Mouse (Mus musculus): ENCODE data around the gene Tenm1. TPM values are rescaled to one million over a fixed set of nuclear protein-coding genes. Genes with fewer than 3 reads are reported as not detected.

Gene Tenm1
- polyA plus RNA-seq, 1 experiment from 2014 or later: 32.6 TPM

- Histone ChIP-seq H3K27ac (replicated peaks) (no peak overlapping the region), H3K9me3 (no peaks in the 10 kb centered on the region), H3K9ac (no peak overlapping the region), H3K4me1 (replicated peaks) (no peaks in the 10 kb centered on the region), H3K4me2 (no peak overlapping the region), H3K27me3 (no peaks in the 10 kb centered on the region), H3K4me3 (no peak overlapping the region), H3K36me3 (no peaks in the 10 kb centered on the region)
- ATAC-seq (ENCODE audit: low FRiP score, low read depth): no peak
- WGBS: 84% methylated on average over 2 of the region's 2 CpGs
Measured at GRCm38 (mm10) chrX:42511105-42511504, 917.8 kb downstream of the Tenm1 start.

GRCm38 (mm10) chrX:42502291-42503043 is 926.5 kb downstream of the Tenm1 start, which contains the start of gene Sh2d1a:
Gene Sh2d1a, plus strand, starts transcription at chrX:42502453.
- Histone ChIP-seq H3K9ac (no peak within 1 kb of the TSS), H3K36me3 (no peaks in the 10 kb centered on the region), H3K4me3 (no peak within 1 kb of the TSS), H3K9me3 (no peaks in the 10 kb centered on the region), H3K27ac (replicated peaks) (no peak within 1 kb of the TSS), H3K4me1 (replicated peaks) (no peaks in the 10 kb centered on the region), H3K4me2 (no peak within 1 kb of the TSS), H3K27me3 (no peaks in the 10 kb centered on the region)
- no peak for ATAC-seq (ENCODE audit: low FRiP score, low read depth)
- 75% methylated on average over 13 of the region's 13 CpGs for WGBS

- H3K4me1 ChIP-seq (replicated peaks): no peaks in the 10 kb centered on the region
- no peak overlapping the region for H3K4me3 ChIP-seq
- no peak for ATAC-seq (ENCODE audit: low FRiP score, low read depth)
- no peak overlapping the region for H3K4me2 ChIP-seq
- H3K27ac ChIP-seq (replicated peaks): no peak overlapping the region
- no peaks in the 10 kb centered on the region for H3K36me3 ChIP-seq
- no peaks in the 10 kb centered on the region for H3K9me3 ChIP-seq
- no peaks in the 10 kb centered on the region for H3K27me3 ChIP-seq
- no peak overlapping the region for H3K9ac ChIP-seq
Measured at GRCm38 (mm10) chrX:42500538-42500937, 928.4 kb downstream of the Tenm1 start.

GRCm38 (mm10) chrX:42490336-42490735 is 938.6 kb downstream of the Tenm1 start:
- Histone ChIP-seq H3K9ac (no peak overlapping the region), H3K4me3 (no peak overlapping the region), H3K36me3 (no peaks in the 10 kb centered on the region), H3K4me2 (no peak overlapping the region), H3K27ac (replicated peaks) (no peak overlapping the region), H3K4me1 (replicated peaks) (no peaks in the 10 kb centered on the region), H3K9me3 (no peaks in the 10 kb centered on the region), H3K27me3 (no peaks in the 10 kb centered on the region)
- ATAC-seq (ENCODE audit: low FRiP score, low read depth): no peak
- WGBS: 90% methylated on average over 8 of the region's 8 CpGs

- no peaks in the 10 kb centered on the region for H3K9me3 ChIP-seq
- no peaks in the 10 kb centered on the region for H3K4me1 ChIP-seq (replicated peaks)
- no peak within 1 kb of the TSS for H3K4me3 ChIP-seq
- H3K9ac ChIP-seq: no peak within 1 kb of the TSS
- H3K27ac ChIP-seq (replicated peaks): no peak within 1 kb of the TSS
- no peaks in the 10 kb centered on the region for H3K36me3 ChIP-seq
- no peak for ATAC-seq (ENCODE audit: low FRiP score, low read depth)
- H3K4me2 ChIP-seq: no peak within 1 kb of the TSS
- WGBS: 92% methylated on average over 16 of the region's 16 CpGs
- no peaks in the 10 kb centered on the region for H3K27me3 ChIP-seq
Measured at GRCm38 (mm10) chrX:42489446-42489845, 939.5 kb downstream of the Tenm1 start, which contains the start of gene Tex13c2. Gene Tex13c2, plus strand, starts transcription at chrX:42489691.

Other genes starting within 250 kb of the Tenm1 start
- not detected in 2 replicates for gene Tex13c1, start 162.0 kb upstream of the Tenm1 start, polyA plus RNA-seq (2015; fragmentation: Nextera tagmentation; extraction: Ambion mirVana)

Measured in hindbrain, embryonic 15.5 days (tissue).